Mouse (Mus musculus) cerebellum, adult 18-20 months (tissue): Measurements from ENCODE around the gene 1810010H24Rik.
"Not testable (repeated sequence)": the region's sequence is repeated elsewhere in the genome, so short reads cannot be mapped to it uniquely, and the experiment has no call there.

Experiments used
- DNase-seq, 2 experiments: peaks; one replicate each; pipeline ENCODE4 v3.0.0; 2021

The 1810010H24Rik gene

GRCm38 (mm10) chr11:107014020-107014585, 11.4 kb upstream of the 1810010H24Rik start:
- DNase-seq: no peak

GRCm38 (mm10) chr11:107014597-107015309, 10.7 kb upstream of the 1810010H24Rik start:
- peak in 1 of 2 experiments; percentile 44 for DNase-seq

GRCm38 (mm10) chr11:107015535-107016187, 9.8 kb upstream of the 1810010H24Rik start:
- not testable (repeated sequence) for DNase-seq

- DNase-seq: no peak
Observed at GRCm38 (mm10) chr11:107016893-107017292, 8.6 kb upstream of the 1810010H24Rik start.

- DNase-seq: no peak
Observed at GRCm38 (mm10) chr11:107017339-107017886, 8.1 kb upstream of the 1810010H24Rik start.

- no peak for DNase-seq
Observed at GRCm38 (mm10) chr11:107018606-107019005, 6.9 kb upstream of the 1810010H24Rik start.

- DNase-seq: no peak
Observed at GRCm38 (mm10) chr11:107019318-107019717, 6.2 kb upstream of the 1810010H24Rik start.

- not testable (repeated sequence) for DNase-seq
Observed at GRCm38 (mm10) chr11:107019722-107020121, 5.8 kb upstream of the 1810010H24Rik start.

GRCm38 (mm10) chr11:107022050-107022683, 3.3 kb upstream of the 1810010H24Rik start:
- DNase-seq: no peak

- no peak for DNase-seq
Observed at GRCm38 (mm10) chr11:107024406-107024805, 1.1 kb upstream of the 1810010H24Rik start.

- DNase-seq: peak in 1 of 2 experiments; percentile 40
Observed at GRCm38 (mm10) chr11:107026554-107027430, 1.3 kb downstream of the 1810010H24Rik start.

GRCm38 (mm10) chr11:107027431-107028274, 2.2 kb downstream of the 1810010H24Rik start:
- peak; percentile 84 to 96 for DNase-seq

GRCm38 (mm10) chr11:107028275-107028618, 2.8 kb downstream of the 1810010H24Rik start:
- DNase-seq: no peak

- DNase-seq: no peak
Observed at GRCm38 (mm10) chr11:107028754-107029153, 3.3 kb downstream of the 1810010H24Rik start.

- DNase-seq: no peak
Observed at GRCm38 (mm10) chr11:107029536-107029935, 4.1 kb downstream of the 1810010H24Rik start.

- DNase-seq: no peak
Observed at GRCm38 (mm10) chr11:107031635-107032034, 6.2 kb downstream of the 1810010H24Rik start.

- DNase-seq: no peak
Observed at GRCm38 (mm10) chr11:107034085-107034810, 8.8 kb downstream of the 1810010H24Rik start.

GRCm38 (mm10) chr11:107039417-107039816, 13.9 kb downstream of the 1810010H24Rik start:
- no peak for DNase-seq

GRCm38 (mm10) chr11:107041396-107041795, 15.9 kb downstream of the 1810010H24Rik start:
- no peak for DNase-seq

- no peak for DNase-seq
Observed at GRCm38 (mm10) chr11:107043361-107043760, 17.9 kb downstream of the 1810010H24Rik start.
